Mouse (Mus musculus) forebrain, embryonic 16.5 days (tissue): ENCODE results near the gene Por. TPM values are rescaled to one million over a fixed set of nuclear protein-coding genes. Genes with fewer than 3 reads are reported as not detected.
A peak's percentile ranks its signal among the peaks of the same experiment; 100 is the strongest.

Experiments used
- ATAC-seq: fragments of 200-750 bp; cut with Nextera tagmentation; 2 replicates; pipeline ENCODE4 v1.8.0; 2017; ENCODE audit warnings: mild to moderate bottlenecking, moderate library complexity
- H3K27ac ChIP-seq: fragments of 300-500 bp; sonication (generic); 2 replicates; pipeline ENCODE4 v1.5.1; 2014; ENCODE audit warnings: low read length, control low read depth
- H3K27me3 ChIP-seq: fragments of 300-500 bp; sonication (generic); replicated peaks from 2 replicates; pipeline ENCODE4 v1.6.1; 2014; ENCODE audit warnings: low read length; ENCODE audit not compliant: control insufficient read depth, insufficient read depth
- H3K36me3 ChIP-seq: fragments of 300-500 bp; sonication (generic); 2 replicates; pipeline ENCODE4 v1.6.1; 2014; ENCODE audit not compliant: control insufficient read depth, insufficient read depth
- H3K4me1 ChIP-seq: fragments of 300-500 bp; sonication (generic); replicated peaks from 2 replicates; pipeline ENCODE4 v1.6.1; 2014; ENCODE audit warnings: low read length; ENCODE audit not compliant: control insufficient read depth, insufficient read depth
- H3K4me2 ChIP-seq: fragments of 300-500 bp; sonication (generic); 2 replicates; pipeline ENCODE4 v1.6.1; 2014; ENCODE audit warnings: mild to moderate bottlenecking, low read length, control low read depth
- H3K4me3 ChIP-seq: fragments of 300-500 bp; sonication (generic); replicated peaks from 2 replicates; pipeline ENCODE4 v1.5.1; 2014; ENCODE audit warnings: mild to moderate bottlenecking, low read length, control low read depth
- H3K9ac ChIP-seq: fragments of 300-500 bp; sonication (generic); replicated peaks from 2 replicates; pipeline ENCODE4 v1.6.1; 2014; ENCODE audit warnings: low read depth, low read length, control low read depth
- H3K9me3 ChIP-seq: fragments of 300-500 bp; sonication (generic); 2 replicates; pipeline ENCODE4 v1.6.1; 2016; ENCODE audit warnings: low read length; ENCODE audit not compliant: control insufficient read depth
- WGBS: fragments of 180-500 bp; shearing (Covaris S2); extraction: QIAGEN DNeasy Blood & Tissue Kit; methylation state at CpG from one replicate; pipeline ENCODE4 v1.1.7; 2014; 5-methylcytosine and 5-hydroxymethylcytosine counted together
- polyA plus RNA-seq: library from polyadenylated mRNA; unstranded; fragments of >200 nt; fragmentation: Nextera tagmentation; extraction: Ambion mirVana; gene quantifications from 2 replicates; pipeline ENCODE4 v1.2.1, GENCODE M21; 2015

Gene Por
- polyA plus RNA-seq: 104 and 121 TPM in 2 replicates

- Histone ChIP-seq H3K4me3 (no peak within 1 kb of the TSS), H3K4me2 (no peak within 1 kb of the TSS), H3K4me1 (peaks cover 8% of the 10 kb centered on the region), H3K9ac (no peak within 1 kb of the TSS), H3K27ac (no peak within 1 kb of the TSS), H3K36me3 (no peaks in the 10 kb centered on the region), H3K27me3 (no peaks in the 10 kb centered on the region), H3K9me3 (no peaks in the 10 kb centered on the region)
- ATAC-seq: no peak
- WGBS: 24% methylated on average over 9 of the region's 9 CpGs
These were observed at the start of gene Por for GRCm38 (mm10) chr5:135669741-135670275. TSS of gene Por (plus strand) at chr5:135670033.

GRCm38 (mm10) chr5:135620526-135620925 lies 49.3 kb upstream of the Por start:
- no peaks in the 10 kb centered on the region for H3K27me3 ChIP-seq
- no peaks in the 10 kb centered on the region for H3K4me1 ChIP-seq
- no peaks in the 10 kb centered on the region for H3K36me3 ChIP-seq
- H3K27ac ChIP-seq: no peak overlapping the region
- ATAC-seq: no peak
- no peak overlapping the region for H3K4me2 ChIP-seq
- H3K9ac ChIP-seq: no peak overlapping the region
- 87% methylated on average over 9 of the region's 9 CpGs for WGBS
- no peaks in the 10 kb centered on the region for H3K9me3 ChIP-seq
- H3K4me3 ChIP-seq: no peak overlapping the region

GRCm38 (mm10) chr5:135621725-135622124 lies 48.1 kb upstream of the Por start:
- no peak for ATAC-seq
- H3K27me3 ChIP-seq: no peaks in the 10 kb centered on the region
- no peak overlapping the region for H3K9ac ChIP-seq
- no peak overlapping the region for H3K4me2 ChIP-seq
- WGBS: 89% methylated on average over 10 of the region's 10 CpGs
- no peaks in the 10 kb centered on the region for H3K4me1 ChIP-seq
- no peaks in the 10 kb centered on the region for H3K9me3 ChIP-seq
- no peak overlapping the region for H3K4me3 ChIP-seq
- no peak overlapping the region for H3K27ac ChIP-seq
- no peaks in the 10 kb centered on the region for H3K36me3 ChIP-seq

GRCm38 (mm10) chr5:135623006-135623563 lies 46.7 kb upstream of the Por start:
- no peak overlapping the region for H3K4me3 ChIP-seq
- WGBS: 89% methylated on average over 18 of the region's 18 CpGs
- ATAC-seq: no peak

GRCm38 (mm10) chr5:135628916-135629315 lies 40.9 kb upstream of the Por start:
- ATAC-seq: no peak
- peaks cover 9% of the 10 kb centered on the region for H3K4me1 ChIP-seq
- H3K27me3 ChIP-seq: no peaks in the 10 kb centered on the region
- no peaks in the 10 kb centered on the region for H3K36me3 ChIP-seq
- H3K4me3 ChIP-seq: no peak overlapping the region
- WGBS: 41% methylated on average over 10 of the region's 10 CpGs
- H3K27ac ChIP-seq: no peak overlapping the region
- no peaks in the 10 kb centered on the region for H3K9me3 ChIP-seq
- peak overlapping the region; percentile 17; the same call in 1 of the 2 replicates for H3K4me2 ChIP-seq
- no peak overlapping the region for H3K9ac ChIP-seq

More at GRCm38 (mm10) chr5:135623006-135623563, 46.7 kb upstream of the Por start:
- Histone ChIP-seq H3K4me2 (no peak overlapping the region), H3K9me3 (no peaks in the 10 kb centered on the region), H3K36me3 (no peaks in the 10 kb centered on the region), H3K27me3 (no peaks in the 10 kb centered on the region), H3K27ac (no peak overlapping the region), H3K4me1 (no peaks in the 10 kb centered on the region), H3K9ac (no peak overlapping the region)

- peaks cover 12% of the 10 kb centered on the region for H3K4me1 ChIP-seq
- no peak for ATAC-seq
- no peaks in the 10 kb centered on the region for H3K27me3 ChIP-seq
- no peaks in the 10 kb centered on the region for H3K36me3 ChIP-seq
- no peak overlapping the region for H3K4me3 ChIP-seq
- no peak overlapping the region for H3K27ac ChIP-seq
- H3K4me2 ChIP-seq: no peak overlapping the region
- WGBS: 83% methylated on average over 3 of the region's 3 CpGs
- no peaks in the 10 kb centered on the region for H3K9me3 ChIP-seq
- H3K9ac ChIP-seq: no peak overlapping the region
These were observed 40.4 kb upstream of the Por start for GRCm38 (mm10) chr5:135629401-135629800.

GRCm38 (mm10) chr5:135630598-135630997 lies 39.2 kb upstream of the Por start:
- ATAC-seq: no peak
- Histone ChIP-seq H3K9ac (no peak overlapping the region), H3K4me3 (no peak overlapping the region), H3K27ac (no peak overlapping the region), H3K27me3 (no peaks in the 10 kb centered on the region), H3K4me1 (peaks cover 12% of the 10 kb centered on the region), H3K4me2 (no peak overlapping the region), H3K36me3 (no peaks in the 10 kb centered on the region), H3K9me3 (no peaks in the 10 kb centered on the region)
- 31% methylated on average over 3 of the region's 3 CpGs for WGBS

GRCm38 (mm10) chr5:135632117-135632796 lies 37.6 kb upstream of the Por start, which contains the start of gene Rhbdd2:
TSS of gene Rhbdd2 (plus strand) at chr5:135632618.
- Histone ChIP-seq H3K4me3 (peak within 1 kb of the TSS; percentile 93), H3K27ac (peak within 1 kb of the TSS; percentile 88), H3K27me3 (no peaks in the 10 kb centered on the region), H3K9ac (peak within 1 kb of the TSS; percentile 80), H3K4me2 (peak within 1 kb of the TSS; percentile 71), H3K9me3 (no peaks in the 10 kb centered on the region), H3K36me3 (peaks cover 9% of the 10 kb centered on the region; the same call in 1 of the 2 replicates), H3K4me1 (peaks cover 12% of the 10 kb centered on the region)
- peak; percentile 99 for ATAC-seq
- WGBS: 16% methylated on average over 19 of the region's 30 CpGs

GRCm38 (mm10) chr5:135632797-135633144 lies 37.1 kb upstream of the Por start:
- Histone ChIP-seq H3K4me3 (peak overlapping the region; percentile 93), H3K27ac (peak overlapping the region; percentile 88), H3K4me2 (peak overlapping the region; percentile 71), H3K4me1 (peaks cover 12% of the 10 kb centered on the region), H3K9ac (peak overlapping the region; percentile 80), H3K27me3 (no peaks in the 10 kb centered on the region), H3K36me3 (peaks cover 11% of the 10 kb centered on the region; the same call in 1 of the 2 replicates), H3K9me3 (no peaks in the 10 kb centered on the region)
- peak; percentile 81 for ATAC-seq
- whole genome bisulfite sequencing: 0% methylated on average over 21 of the region's 21 CpGs
